Mouse (Mus musculus) left cerebral cortex, postnatal 4 days (tissue): ENCODE data around the gene Trappc5. TPM values are rescaled to one million over a fixed set of nuclear protein-coding genes. Genes with fewer than 3 reads are reported as not detected.

Experiments
- DNase-seq: peaks from one replicate; pipeline ENCODE4 v3.0.0-alpha.2; 2022
- intact Hi-C: fragments of 180-260 bp; cut with DNase I; formaldehyde crosslinking; loops from one replicate; pipeline ENCODE4 v1.15.1; 2025
- total RNA-seq, 2 experiments: library from RNA; stranded (reverse); gene quantifications; 2 replicates each; pipeline ENCODE4 v1.2.3; 2021

Gene Trappc5
- total RNA-seq: 10 to 100 TPM; 34.4 to 37.0 TPM

- DNase-seq: peak; percentile 94
- intact Hi-C loops: loop anchor here (5.0 to 10.0 kb wide), 3 partner anchors 49 to 212 kb away; partner anchors contain the start of genes C330021F23Rik, Pcp2 and Pex11g
Measured at GRCm38 (mm10) chr8:3676131-3676992, at the start of gene Trappc5. Trappc5 (plus strand) TSS chr8:3676299.

- no peak for DNase-seq
- intact Hi-C loops: loop anchor here (5.0 kb wide), 1 partner anchor 50 kb away; the partner anchor contains the start of gene Trappc5
Measured at GRCm38 (mm10) chr8:3626971-3627370, 49.1 kb upstream of the Trappc5 start.

GRCm38 (mm10) chr8:3628014-3628413 lies 48.1 kb upstream of the Trappc5 start:
- no peak for DNase-seq
- intact Hi-C loops: loop anchor here (5.0 kb wide), 1 partner anchor 49 kb away; the partner anchor contains the start of gene Trappc5

GRCm38 (mm10) chr8:3630647-3631477 lies 45.2 kb upstream of the Trappc5 start, which contains the start of gene Stxbp2:
Stxbp2 (plus strand) TSS chr8:3630955.
- peak; percentile 30 for DNase-seq
- intact Hi-C loops: no loop called here

GRCm38 (mm10) chr8:3631478-3631875 lies 44.6 kb upstream of the Trappc5 start:
- no peak for DNase-seq
- intact Hi-C loops: no loop called here

DNA sequence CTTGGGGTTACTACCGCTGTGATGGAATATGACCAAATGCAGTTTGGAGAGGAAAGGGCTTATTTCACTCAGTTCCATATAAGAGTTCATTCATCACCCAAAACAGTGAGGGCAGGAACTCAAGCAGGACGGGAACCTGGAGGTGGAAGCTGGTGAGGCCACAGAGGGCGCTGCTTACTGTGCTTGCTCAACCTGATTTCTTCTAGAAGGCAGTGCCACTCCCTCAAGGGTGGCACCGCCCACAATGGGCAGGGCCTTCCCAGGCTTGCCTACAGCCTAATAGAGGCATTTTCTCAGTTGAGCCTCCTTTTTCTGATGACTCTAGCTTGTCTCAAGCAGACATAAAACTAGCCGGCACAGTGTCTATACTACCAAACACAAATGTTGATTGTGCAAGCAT lies 30.3 kb upstream of the Trappc5 start:
- DNase-seq: peak; percentile 20
- intact Hi-C loops: no loop called here

GRCm38 (mm10) chr8:3646824-3647531 lies 29.1 kb upstream of the Trappc5 start:
- no peak for DNase-seq
- intact Hi-C loops: no loop called here

- intact Hi-C loops: no loop called here
- DNase-seq: no peak
Measured at GRCm38 (mm10) chr8:3647561-3647960, 28.5 kb upstream of the Trappc5 start.

DNA sequence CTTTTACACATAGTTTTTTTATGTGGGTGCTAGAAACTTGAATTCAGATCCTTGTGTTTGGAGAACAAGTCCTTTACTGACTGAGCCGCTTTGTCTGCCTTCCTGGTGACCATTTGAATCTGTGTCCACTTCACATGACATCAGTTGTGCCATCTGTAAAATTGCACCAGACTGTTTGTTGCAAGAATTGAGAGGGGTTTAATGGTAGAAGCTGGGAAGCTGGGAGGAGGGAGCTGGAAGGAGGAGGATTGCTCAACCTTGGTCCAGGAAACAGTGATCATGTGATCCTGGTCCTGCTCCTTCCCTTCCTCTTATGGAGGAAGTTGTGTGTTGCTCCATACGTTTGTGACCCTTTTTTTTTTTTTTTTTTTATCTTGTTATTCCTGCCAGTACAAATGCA lies 27.8 kb upstream of the Trappc5 start:
- no peak for DNase-seq
- intact Hi-C loops: no loop called here

- intact Hi-C loops: no loop called here
- no peak for DNase-seq
Measured at GRCm38 (mm10) chr8:3648990-3649389, 27.1 kb upstream of the Trappc5 start.

DNA sequence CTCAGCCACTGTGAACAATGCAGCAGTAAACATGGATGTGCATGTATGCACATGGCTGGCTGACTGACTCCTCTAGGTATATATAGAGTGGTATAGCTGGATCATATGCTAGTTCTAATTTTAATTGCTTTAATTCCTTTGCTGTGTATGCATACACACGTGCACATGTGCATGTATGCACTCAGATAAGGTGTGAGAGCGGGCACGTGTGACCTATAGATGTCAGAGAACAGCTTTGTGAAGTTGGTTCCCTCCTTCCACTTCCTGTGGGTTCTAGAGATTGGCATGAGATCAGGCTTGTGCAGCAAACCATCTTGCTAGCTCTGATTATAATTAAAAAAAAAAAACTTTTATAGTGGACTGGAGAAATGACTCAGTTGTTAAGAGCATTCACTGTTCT lies 23.3 kb upstream of the Trappc5 start:
- no peak for DNase-seq
- intact Hi-C loops: no loop called here

- intact Hi-C loops: no loop called here
- DNase-seq: no peak
Measured at GRCm38 (mm10) chr8:3654726-3655508, 21.2 kb upstream of the Trappc5 start.

GRCm38 (mm10) chr8:3655526-3655925 lies 20.6 kb upstream of the Trappc5 start, which contains the start of gene Retn:
Retn (plus strand) TSS chr8:3655770.
- intact Hi-C loops: no loop called here
- DNase-seq: no peak

- intact Hi-C loops: no loop called here
- peak; percentile 25 for DNase-seq
Measured at GRCm38 (mm10) chr8:3656725-3657381, 19.2 kb upstream of the Trappc5 start.

DNA sequence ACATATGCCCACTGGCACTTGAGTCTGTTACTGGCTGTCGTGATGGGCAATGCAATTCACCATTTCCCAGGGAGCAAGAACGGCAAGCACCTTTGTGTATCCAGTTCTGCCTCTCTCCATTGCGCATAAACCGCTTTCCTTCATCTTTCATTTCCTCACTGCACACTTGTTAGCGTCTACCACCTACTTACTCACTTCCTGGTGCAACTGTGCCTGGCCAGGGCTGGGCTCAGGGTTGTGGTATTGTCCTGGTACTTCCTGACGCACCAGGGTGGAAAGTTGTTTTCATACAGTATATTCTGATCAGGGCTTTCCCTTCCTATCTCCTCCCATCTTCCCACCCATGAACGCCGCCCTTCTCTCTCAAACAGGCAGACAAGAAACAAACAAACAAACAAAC lies 15.2 kb upstream of the Trappc5 start:
- intact Hi-C loops: no loop called here

DNA sequence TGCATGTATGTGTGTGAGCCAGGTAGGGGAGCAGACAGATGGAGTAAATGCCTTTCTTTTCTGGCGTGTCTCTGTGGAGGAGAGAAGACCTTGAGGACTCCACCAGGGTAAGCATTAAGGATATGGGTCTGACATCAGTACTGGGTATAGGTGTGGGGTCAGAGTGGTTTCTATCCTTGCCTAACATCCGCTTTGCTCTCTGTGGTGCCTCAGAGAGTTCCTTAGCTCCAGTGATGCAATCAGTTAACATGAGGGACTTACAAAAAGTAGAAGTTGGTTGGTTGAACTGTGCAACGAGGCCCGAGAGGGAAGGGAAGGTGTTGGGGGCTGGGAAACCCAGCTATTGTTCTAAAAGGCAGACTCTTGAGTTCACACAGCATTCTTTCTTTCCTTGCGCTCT lies 11.7 kb upstream of the Trappc5 start:
- no peak for DNase-seq
- intact Hi-C loops: no loop called here

More for the DNA sequence above, 15.2 kb upstream of the Trappc5 start:
- DNase-seq: no peak

GRCm38 (mm10) chr8:3665507-3665906 lies 10.6 kb upstream of the Trappc5 start, which contains the start of gene Mcemp1:
Mcemp1 (plus strand) TSS chr8:3665754.
- no peak for DNase-seq
- intact Hi-C loops: no loop called here

- no peak for DNase-seq
- intact Hi-C loops: loop anchor here (10.0 kb wide), 2 partner anchors 106 to 206 kb away; partner anchors contain the start of genes C330021F23Rik and Pex11g
Measured at GRCm38 (mm10) chr8:3670388-3670787, 5.7 kb upstream of the Trappc5 start.

DNA sequence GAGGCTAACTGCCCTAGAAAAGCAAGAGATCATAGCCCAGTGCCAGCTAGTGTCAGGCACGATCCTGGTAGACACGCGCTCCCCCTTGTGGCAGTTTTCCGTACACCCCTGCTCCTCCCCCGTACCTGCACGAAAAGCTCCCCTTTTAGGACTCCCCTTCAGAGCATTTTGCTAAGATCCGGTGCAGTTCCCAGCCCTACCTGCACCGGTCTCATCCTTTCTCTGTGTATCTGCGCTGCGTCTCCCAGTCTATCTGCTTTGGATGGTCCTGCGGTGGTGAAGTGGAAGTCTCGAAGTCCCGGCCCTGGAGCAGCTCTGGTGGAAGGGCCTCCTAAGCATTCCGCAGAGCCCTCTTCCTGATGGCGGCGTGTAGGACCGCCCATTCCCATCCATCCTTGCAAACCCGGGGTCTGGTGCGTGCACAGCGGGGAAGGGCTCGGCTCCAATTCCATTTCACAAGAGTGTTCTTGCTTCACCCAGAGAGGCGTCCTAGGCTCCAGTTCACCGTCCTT lies 4.1 kb upstream of the Trappc5 start, which contains the start of gene Fcor:
Gene Fcor, minus strand, starts transcription at position 383 of the 512 bp plus-strand sequence.
- peak; percentile 88 for DNase-seq
- intact Hi-C loops: loop anchor here (10.0 kb wide), 2 partner anchors 107 to 207 kb away; partner anchors contain the start of genes C330021F23Rik and Pex11g
